Mouse (Mus musculus) cerebellum, postnatal 36 days (tissue): Measurements from ENCODE around the gene Gnaq.
"Not testable (repeated sequence)": the region's sequence is repeated elsewhere in the genome, so short reads cannot be mapped to it uniquely, and the experiment has no call there.

Experiments used
- DNase-seq, 2 experiments: peaks; one replicate each; pipeline ENCODE4 v3.0.0; 2021 to 2022; ENCODE audit warnings: mixed read lengths in 2 of 2

The Gnaq gene

DNA sequence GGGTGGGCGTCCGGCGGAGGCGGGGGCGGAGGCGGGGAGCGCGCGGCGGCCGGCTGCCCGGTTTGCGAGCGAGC, at the start of gene Gnaq:
Gnaq (plus strand) TSS at position 41 of the 74 bp plus-strand sequence.
- no peak for DNase-seq

DNA sequence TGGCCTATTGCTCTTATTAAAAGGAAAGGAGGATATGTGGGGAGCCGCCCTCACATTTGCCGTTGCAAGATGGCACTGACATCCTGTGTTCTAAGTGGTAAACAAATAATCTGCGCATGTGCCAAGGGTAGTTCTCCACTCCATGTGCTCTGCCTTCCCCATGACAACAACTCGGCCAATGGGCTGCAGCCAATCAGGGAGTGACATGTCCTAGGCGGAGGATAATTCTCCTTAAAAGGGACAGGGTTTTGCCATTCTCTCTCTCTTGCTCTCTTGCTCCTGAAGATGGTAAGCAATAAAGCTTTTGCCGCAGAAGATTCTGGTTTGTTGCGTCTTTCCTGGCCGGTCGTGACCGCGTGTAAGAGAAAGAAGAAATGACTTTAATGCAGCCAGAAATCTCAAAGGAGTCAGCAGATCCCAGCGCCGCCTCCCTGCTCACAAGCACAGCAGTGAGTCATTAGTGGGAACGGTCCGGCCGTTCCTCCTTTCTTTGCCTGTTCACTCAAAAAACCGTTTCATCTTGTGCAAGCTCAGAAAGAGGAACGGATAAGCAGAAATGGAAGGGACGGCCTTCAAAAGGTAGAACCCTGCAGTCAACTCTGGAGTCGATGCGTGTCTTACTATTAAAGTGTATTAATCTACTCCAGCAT, 48.5 kb upstream of the Gnaq start:
- not testable (repeated sequence) for DNase-seq

DNA sequence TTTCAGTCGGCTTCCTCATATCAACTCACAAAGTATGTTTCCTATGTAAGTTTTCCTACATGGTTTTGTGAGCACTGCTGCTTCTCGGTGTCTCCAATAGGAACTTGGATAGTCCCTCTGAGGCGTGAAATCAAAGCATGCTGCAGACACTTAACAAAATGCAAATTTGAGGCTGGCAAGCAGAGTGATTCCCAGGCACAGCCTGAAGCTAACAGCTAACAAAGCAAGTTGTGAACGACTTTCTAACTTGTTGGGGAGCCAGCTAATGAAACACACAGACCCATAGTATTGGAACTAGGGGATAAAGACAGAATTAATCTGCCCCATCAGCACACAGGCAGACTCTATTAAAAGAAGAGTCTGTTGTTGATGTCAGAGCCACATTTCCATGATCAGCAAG, 47.4 kb upstream of the Gnaq start:
- no peak for DNase-seq

DNA sequence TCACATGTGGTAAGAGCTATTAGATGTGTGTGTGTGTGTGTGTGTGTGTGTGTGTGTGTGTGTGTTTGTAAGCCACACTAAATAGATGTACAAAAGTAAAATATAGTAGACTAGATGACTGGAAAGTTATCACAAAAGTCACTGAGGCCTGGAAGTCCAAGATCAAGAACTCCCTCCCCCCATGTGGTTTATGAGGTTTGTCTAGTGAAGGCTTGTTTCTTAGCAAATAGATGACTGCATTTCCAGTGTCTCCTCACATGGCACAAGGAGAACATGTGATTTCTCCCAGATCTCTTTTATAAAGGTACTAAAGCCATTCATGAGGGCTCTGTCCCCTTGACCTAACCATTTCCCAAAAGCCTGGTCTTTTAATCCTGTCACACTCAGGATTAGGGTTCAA, 46.5 kb upstream of the Gnaq start:
- no peak for DNase-seq

DNA sequence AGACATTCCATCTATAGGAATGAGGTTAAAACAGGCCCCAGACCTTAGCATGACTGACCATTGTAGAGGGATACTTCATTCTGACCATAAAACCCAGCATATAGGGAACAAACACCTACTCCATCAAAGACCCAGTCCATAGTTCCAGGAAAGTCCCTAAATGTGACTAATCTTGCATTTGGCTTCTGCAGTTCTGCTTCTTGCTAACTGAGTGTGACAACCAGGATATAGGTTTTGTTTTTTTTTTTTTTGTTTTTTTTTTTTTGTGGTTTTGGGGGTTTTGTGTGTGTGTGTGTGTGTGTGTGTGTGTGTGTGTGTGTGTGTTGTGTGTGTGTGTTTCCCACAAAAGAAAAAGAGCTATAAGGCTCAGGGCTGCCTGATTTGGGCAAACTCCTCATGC, 46.0 kb upstream of the Gnaq start:
- DNase-seq = no peak

DNA sequence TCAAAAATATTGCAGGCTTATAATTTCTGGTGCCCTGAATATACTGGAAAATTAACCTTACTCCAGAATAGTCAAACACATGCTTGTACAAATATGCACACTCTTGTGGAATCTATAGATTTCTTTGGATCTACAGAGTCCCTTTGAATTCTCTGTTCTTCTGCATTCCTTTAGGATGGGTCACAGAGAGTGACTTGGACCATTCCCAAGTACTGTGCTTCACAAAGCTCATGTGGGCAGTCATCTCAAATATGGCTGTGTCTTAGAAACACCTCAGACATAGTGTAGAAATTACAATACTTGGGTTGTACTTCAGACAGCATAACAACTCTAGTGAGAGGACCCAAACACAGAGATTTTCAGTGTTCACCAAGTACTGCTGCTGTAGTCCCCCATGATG, 45.2 kb upstream of the Gnaq start:
- no peak for DNase-seq

DNA sequence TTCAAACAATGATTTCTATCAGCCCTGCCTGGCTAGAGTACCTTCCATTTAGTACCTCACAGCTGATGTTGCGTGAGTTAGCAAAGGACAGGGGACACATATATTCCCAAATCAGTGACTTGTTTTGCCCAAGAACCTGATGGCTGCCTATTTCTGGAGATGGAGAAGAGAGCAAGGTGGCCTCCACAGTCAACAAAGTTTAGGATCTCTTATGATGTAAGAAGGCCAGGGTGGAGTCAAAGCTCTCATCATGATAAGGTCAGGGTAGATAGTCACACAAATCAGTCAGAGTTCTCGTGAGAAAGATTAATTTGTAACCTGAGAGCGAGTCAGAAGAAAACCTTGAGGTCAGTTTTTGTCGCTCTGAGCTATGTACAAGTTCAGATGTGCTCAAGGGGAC, 39.0 kb upstream of the Gnaq start:
- no peak for DNase-seq

DNA sequence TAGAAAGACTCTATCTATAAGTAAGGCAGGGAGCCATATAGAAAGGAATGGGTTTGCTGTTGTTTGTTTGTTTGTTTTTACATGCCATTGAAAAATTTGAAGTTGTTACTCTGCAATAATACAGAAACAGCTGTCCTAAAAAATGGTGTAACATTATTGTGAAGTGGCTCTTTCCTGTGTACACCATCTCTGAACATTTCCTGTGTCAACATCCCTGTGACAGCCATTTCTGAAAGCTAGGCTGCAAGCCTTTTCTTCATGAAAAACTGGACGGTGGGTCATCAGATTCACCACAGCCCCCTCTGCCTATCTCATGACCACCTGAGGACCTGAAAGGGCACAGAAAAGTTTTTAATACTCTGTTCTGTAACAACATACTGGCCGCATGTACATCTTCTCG, 22.7 kb upstream of the Gnaq start:
- no peak for DNase-seq

DNA sequence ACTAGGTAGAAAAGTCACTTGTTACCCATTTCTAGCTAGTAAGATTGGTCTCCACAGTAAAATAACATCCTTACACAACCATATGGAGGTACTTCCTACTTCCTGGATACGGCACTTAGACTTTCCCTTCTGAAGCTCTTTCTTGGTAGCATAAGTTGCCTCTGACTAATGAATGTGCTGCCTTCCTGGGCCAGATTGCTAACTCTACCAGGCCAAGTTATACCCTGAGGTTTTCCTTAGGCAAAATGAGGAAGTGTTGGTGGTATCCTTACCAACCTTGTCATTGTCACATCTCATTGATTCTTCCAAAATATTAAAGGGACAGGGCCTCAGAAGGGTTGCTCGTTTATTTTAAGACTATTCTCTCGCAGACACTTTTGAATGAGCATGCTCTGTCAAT, 22.0 kb upstream of the Gnaq start:
- DNase-seq = no peak

DNA sequence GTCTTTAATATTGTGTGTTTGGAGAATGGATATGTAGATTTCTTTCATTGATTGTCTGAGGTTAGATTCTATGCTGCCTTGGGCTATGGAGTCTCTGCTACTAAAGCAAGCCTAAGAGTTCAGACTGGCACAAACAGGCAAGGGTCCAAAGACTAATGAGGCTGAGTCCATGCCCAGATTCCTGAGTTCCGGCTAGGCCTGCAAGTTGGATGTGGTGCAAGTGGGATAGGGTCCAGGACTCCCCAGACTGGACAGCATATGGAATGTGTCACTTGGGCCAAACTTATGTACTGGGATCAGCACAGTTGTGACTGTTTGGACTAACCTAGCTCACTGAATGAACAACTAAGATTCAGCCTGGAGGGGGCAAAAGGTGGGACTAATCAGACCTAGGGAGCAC, 19.3 kb upstream of the Gnaq start:
- peak; percentile 92 to 94 for DNase-seq

DNA sequence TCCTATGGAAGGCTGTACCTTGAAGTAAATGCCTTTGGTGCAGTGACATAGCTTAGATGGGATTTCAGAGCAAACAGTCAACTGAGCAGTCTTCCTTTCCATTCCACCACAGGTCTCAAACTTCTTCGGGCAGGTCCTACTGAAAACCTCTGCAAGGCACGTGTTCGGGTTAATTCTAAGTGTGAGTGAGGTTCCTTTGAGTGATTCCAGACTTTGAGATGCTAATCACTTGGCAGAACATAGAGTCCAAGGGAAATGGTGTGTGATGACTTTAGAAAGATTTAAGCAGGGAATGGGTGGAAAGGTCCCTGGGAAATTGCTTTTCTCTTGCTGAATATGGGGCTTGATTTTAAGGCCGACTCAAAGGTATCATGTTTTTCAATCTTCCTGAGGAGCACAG, 14.2 kb upstream of the Gnaq start:
- no peak for DNase-seq

DNA sequence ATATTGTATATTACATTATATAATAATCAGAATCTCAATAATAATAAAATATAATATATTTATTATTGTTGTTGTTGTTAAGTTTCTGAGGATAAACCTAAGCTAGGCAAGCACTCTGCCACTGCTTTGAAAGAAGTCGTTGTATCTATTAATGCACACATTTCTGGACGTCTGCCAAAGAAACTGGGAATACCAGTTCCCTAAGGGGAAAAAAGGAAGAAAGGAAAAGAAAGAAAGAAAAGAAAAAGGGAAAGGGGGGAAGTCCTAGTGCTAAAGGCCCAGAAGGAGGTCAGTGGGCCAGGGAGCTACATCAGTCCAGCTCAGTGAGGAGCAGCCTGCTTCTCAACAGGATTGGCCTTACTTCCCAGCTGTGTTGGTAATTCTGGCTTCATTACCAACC, 11.3 kb upstream of the Gnaq start:
- DNase-seq = no peak

DNA sequence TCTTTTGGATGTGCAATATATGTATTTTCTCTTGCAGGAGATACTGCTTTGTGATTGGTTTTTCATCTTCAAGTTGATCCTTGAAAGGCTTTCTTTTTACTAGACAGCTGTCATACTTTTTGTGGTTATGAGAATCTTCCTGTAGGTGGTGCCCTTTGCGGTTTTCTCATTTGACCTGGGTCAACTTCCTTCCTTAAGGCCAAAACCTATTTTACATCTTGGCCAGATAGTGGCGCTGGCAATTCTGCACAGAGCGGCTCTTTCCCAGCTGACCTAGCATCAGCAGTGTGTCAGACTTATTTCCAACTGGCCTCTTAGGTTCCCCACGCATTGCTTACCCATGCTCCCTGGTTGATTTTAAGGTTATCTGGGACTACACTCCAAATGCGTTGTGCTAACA, 3.9 kb upstream of the Gnaq start:
- DNase-seq = no peak

DNA sequence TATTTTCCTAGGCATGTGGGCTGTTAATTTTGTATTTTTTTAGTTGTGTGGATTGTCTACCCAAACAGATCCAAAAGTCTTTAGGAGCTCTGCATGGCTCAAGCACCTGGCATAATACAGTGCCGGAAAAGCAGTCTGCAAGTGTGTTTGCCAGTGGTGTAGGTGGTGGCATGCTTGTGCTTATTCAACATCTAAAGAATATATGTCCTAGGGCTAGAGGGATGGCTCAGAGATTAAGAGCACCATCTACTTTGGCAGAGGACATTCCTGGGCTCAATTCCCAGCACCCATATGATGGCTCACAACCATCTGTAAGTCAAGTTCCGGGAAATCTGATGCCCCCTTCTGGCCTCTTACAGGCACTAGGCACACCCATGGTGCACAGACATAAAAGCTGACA, 3.5 kb upstream of the Gnaq start:
- no peak for DNase-seq

DNA sequence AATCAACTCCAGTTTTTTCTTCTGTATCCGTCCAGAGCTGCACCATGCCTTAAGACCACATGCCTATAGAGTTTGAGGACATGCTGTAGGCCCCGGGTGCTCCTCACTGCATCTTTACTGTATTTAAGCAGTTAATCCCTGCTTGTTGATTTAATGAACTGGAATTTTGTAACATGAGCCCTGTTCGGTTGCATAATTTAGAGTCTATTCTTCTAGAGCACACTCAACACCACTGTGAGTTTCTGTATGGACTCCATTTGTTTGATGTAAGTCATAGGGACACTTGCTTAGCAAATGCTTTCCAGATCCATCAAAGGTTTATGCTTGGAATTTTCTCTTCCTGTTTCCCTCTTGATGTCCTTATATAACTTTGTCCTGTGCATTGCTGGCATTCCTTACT, 2.2 kb upstream of the Gnaq start:
- no peak for DNase-seq

DNA sequence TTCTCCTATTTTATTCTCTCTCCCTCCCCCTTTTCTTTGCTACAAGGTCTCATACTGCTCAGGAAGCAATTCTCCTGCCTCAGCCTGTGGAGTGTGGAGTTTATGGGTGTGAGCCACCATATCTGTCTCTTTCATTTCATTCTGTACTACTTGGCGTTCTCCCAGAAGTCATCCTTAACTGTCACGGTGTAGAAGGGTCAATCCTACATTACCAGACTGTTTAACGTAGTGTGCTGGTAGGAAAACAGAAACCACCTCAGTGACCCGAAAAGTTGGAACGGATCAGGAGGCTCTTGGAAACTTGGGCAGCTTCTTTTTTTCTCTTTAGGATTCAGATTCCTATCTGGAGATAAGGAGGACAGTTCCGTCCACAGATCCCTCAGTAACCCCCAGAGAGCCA, 800 bp upstream of the Gnaq start:
- DNase-seq = no peak

DNA sequence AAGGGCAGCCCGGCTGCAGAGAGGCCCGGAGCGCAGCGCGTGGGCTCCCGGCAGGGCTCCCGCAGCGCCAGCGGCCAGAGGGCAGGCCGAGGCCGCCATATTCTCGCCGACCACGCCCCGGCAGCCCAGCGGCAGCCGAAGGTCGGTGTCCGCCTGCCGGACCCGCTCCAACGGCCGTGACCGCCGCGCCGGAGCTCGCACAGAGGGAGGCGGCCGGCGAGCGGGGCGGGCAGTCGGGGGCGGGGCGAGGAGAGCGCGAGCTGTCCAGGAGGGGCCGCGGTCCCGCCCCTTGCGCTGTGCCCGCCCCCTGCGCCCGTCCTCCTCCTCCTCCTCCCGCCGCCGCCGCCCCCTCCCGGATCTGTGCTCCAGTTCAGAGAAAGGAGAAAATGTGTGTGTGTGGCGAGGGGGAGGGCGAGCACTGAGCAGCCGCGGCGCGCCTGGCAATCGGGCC, 266 bp upstream of the Gnaq start:
- peak; percentile 84 to 93 for DNase-seq

DNA sequence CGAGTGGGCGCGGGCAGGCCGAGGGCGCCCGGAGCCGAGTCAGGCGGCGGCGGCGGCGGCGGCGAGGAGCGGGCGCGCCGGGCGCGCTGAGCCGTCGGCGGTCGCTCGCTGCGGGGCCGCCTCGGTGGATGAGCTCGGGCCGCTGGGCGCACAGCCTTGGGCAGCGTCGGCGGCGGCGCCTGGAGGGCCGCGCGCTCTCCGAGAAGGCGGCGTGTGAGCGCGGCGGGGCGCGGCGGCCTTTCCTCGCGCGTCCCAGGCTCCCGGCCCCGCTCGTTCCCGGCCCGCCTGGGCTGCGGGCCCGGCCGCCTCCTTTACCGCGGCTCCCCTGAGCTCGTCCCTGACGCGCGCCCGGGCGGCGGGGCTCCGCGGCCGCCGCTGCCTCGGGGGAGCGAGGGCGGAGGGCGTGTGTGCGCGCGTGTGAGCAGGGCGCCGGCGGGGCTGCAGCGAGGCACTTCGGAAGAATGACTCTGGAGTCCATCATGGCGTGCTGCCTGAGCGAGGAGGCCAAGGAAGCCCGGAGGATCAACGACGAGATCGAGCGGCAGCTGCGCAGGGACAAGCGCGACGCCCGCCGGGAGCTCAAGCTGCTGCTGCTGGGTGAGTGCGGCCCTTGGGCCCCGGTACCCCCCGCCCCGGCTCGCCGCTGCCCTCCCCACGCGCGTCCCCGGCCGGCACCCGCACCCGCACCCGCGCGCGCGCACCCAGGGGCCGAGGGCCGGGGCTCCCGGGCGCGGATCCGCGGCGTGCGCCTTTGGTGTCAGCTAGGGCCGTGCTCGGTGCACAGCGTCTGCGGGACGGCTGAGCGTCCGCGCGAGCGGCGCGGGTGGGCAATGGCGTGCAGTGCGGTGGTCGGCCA, 462 bp downstream of the Gnaq start:
- peak; percentile 74 to 78 for DNase-seq

DNA sequence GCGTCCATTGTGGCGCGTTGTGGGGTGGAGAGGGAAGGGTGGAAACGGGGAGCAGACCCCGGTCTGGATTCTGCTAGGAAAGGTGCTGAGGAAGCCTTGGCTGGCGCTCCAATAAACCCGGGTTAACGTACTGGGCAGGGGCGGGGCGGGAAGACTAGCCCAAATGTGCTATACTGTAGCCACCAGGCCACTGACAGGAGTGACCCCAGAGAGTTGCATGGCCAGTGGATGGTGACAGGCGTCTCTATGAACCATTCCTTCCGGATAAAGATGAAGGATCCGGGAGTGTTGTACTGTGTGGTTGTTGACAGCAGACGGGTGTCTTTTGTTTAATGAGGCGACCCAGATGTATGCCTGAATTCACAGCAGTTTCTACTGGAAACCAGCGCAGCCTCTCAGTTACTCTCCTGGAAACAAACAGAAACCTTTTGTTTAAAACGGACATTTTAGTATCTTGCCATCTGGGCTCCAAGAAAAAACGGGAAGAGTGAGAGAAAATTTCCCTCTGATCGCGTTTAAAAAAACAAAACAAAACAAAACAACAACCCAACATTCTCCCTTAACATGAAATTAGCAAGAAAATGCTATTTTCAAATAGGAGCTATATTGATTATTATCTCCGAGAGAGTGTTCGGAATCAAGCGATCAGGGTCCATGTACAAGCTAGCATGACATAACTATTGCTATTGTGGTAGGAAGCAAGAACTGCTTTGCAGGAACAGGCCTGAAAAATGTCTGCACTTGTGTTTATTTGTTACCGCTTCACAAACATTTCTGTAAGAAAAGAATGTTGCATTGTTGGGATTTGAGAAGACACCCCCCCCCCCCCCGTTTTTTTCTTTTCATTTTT, 1.3 kb downstream of the Gnaq start:
- DNase-seq = no peak

DNA sequence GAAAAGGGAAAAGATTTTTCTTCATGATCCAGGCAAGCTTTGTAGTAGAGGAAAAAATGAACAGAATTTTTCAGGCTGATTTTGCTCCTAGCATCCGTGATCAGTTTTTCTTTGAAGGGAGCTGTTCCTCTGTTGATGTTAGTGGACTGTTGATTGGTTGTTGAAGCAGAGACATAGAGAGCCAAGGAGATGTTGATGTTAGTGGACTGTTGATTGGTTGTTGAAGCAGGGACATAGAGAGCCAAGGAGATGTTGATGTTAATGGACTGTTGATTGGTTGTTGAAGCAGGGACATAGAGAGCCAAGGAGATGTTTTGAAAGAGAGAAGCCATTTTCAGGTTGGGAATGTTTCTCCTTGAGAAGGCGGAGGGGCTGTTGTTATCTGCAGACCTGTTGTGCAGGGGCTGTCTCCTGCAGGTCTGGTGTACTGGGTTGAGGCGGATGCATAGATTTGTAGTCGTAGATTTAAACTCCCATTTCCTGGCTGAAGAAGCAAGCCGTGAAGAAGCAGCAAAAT, 5.5 kb downstream of the Gnaq start:
- no peak for DNase-seq

DNA sequence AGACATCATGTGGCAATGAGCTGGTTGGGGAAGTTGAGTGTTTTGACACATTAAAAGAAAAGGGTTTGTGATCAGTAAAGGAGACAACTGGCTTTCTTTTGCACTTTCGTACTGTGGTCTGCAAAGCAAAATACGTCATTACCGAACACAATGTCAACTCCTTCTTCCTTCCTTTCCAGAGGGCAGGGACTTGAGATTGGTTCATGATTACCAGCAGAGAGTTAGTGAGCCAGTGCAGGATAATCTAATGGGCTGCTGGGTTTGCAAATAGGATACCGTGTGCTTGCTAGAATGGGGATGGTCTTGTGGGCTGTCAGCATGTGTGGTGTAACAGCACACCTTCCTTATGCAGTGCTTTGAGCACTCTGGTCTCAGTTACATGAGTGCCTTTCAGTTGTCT, 8.1 kb downstream of the Gnaq start:
- DNase-seq = no peak

DNA sequence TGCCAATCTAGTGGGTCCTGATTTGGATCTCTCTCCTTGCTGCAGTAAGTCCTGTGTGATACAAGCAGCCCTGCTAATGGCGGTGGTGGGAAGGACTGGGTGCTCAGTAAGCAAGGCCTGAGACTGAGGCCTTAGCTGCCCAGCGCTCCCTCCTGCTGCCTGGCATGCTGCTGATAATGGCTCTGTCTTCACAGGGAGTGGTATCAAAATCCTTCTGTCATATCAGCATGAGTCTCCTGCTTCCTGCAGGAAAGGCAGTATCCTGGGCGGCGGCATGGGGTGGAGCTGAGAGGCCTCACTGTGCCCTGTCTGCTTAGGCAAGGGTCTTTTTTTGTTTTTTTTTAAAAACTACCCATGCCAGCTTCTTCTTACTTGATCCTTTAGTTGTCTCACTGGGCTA, 9.2 kb downstream of the Gnaq start:
- DNase-seq = no peak

DNA sequence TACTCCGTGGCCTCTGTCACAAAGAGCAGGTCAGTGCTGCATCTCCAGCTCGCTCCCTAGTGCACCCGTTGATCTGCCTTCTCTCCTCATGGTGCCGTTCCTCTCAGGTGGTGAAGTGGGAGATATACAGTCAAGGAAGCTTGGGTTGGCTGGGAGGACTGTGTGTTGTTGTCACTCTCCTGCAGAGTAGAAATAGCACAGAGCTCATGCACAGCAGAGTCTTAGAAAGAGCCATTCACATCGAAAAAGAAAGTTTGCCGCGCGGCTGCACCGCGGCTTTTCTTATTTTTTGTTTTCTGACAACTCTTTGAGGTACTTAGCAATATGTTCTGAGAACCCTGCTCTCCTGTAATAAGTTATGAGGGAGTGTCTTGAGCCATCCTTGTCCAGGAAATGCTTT, 10.4 kb downstream of the Gnaq start:
- no peak for DNase-seq

DNA sequence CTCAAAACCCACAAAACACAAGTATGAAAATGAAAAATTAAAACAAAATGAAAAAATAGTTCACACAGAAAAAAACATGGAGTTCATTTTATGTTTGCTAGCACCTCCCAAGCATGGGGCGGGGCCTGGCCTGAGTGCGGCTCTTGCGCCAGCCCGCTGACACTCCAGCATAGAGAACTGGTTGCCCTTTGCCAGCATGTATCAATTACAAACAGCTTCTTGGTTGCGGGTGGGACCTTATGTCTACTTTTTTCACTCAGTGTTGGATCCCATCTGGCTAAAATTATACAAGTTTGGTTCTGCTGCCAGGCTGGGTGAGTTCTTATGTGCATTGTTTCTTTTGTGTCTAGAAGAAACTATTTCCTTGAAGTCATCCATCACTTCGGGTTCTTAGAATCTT, 14.8 kb downstream of the Gnaq start:
- no peak for DNase-seq
